Mouse (Mus musculus): ENCODE results near the gene Htr7.

The Htr7 gene

DNA sequence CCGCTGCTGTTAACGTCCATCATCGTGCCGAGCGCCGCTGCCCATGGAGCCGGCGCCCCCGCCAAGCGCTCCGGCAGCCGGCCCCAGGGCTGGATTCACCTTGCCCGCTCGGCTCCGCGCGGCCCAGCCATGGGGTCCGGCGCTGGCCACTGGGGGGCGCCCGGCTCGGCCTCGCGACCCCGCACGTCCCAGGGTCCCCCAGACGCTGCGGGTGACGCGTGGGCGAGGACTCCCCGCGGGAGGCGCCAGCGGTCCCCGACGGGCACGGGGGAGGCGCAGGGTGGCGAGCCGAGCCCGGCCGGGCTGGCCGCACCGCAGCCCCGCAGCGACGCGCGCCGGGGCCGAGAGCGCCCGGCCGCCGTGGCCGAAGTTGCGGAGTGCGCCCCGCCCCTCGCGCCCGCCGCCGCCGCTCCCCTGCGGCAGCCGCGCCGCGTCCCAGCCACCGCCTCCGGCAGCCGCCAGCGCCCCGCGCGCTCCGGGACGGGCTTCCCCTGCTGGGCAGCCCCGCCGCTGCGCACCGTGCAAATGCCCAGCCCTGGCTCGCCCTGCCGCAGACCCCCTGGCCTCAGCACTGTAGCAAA is at the start of gene Htr7:
TSS of gene Htr7 (minus strand) at position 277 of the 581 bp plus-strand sequence.
- DNase-seq (ENCODE audit: low spot score) = peak; percentile 3

GRCm38 (mm10) chr19:36103909-36104308 is 46.6 kb upstream of the Htr7 start:
- no peak for DNase-seq (ENCODE audit: low spot score)

GRCm38 (mm10) chr19:36098916-36099315 is 41.6 kb upstream of the Htr7 start:
- no peak for DNase-seq (ENCODE audit: low spot score)

GRCm38 (mm10) chr19:36098265-36098664 is 41.0 kb upstream of the Htr7 start:
- DNase-seq (ENCODE audit: low spot score) = no peak

DNA sequence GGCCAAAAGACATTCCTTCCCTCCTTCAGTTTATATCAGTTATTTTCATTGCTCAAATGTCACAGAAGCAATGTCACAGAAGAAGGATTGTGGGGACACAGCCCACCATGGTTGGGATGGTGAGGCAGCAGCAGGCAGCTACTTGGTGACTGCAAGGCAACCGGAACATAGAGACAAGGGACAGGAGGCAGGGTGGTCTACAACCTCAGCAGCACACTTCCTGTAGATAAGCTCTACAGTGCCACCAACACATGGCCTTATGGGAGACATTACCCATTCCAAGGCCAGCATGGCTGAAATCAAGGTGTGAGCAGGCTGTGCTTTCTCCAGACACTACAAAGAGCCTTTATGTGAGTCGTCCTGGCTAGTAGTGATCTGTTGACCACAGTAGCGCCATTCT is 39.9 kb upstream of the Htr7 start:
- no peak for DNase-seq (ENCODE audit: low spot score)

DNA sequence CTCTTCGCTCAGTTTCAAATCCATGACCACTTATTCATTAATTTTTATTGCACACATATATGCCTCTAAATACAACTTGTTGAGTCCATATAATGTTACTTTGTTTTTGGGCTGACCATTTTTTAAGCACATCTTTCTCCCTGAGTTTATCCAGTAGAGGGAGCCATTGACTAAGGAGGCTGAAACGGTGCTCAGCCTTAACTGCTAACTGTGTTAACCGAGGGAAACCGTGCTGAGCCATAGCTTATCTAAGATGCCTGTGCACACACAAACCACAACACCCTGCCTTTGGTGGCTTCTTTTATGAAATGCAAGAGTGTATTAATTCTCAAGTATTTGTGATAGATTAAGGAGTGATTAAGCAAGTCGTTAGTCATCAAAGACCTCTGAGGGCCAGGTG is 33.5 kb upstream of the Htr7 start:
- DNase-seq (ENCODE audit: low spot score) = no peak

DNA sequence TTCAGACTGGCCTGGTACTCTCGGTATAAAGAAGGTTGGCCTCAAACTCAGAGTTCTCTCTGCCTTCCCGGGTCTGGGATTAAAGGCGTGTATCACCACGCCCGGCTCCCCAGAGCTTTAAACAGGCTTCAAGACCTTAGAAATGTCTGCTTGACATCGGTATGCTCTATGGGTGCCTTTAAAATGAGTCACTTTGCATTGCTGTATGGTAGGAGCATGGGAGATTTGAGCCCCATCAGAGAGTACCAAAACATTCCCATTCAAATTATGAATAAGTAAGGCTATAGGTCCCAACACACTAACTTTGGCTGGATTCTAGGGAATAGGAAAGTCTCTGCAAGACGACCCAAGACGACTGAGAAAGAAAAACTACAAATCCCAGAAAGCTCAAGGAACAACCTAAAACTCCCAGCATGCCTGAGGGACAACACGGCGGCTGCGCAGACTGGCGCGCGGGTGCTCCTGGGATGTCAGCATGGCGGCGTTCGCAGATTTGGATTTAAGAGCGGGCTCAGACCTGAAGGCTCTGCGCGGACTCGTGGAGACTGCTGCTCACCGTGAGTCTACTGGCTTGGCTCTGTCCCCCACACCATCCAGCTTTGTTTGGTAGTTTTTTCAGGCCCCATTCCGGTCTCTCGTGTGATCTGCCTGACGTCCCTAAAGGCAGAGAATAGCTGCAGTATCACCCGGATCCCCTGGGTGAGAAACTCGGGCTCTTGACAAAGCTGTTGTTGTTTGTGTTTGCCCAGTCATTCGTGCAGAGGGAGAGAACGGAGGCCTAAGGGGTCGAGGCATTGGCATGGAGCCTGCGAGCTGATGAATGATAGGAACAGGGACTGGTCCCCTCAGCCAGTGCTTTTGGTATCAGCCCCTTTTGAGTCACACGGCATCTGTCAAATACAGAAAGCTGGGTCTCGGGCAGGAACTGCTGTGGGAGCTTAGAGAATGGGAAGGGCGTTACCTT is 26.2 kb upstream of the Htr7 start, which contains the start of gene Rpp30:
TSS of gene Rpp30 (plus strand) at position 455 of the 964 bp plus-strand sequence.
- peak; percentile 83 for DNase-seq (ENCODE audit: low spot score)

DNA sequence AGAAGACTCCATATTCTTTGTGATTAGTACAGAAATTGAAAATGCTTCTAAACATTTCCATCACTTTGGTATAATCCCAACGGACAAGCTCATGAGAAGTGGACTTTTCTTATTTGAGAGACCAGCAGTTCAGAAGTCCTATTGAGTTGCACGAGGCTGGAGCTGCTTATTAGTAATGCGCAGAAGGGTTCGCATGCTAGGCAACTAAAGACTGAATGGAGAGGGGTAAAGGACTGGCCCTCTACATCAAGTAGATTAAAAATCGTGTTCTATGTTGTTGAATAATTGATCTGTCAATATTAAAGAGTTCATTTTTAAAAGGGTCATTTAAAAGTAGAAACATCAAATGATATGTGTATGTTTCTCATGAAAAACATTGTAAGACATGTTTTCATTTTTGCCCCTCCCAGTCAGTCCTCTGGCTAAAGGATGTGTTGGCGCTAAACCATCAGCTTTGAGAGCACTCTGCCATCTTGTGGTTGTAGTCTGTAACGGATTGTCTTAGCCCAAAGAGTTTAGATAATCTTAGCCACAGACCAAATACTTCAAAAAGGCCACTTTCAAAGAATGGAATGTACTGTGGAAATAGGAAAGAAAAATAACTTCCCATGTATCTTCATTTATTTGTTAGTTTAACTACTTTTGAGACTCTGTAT is 25.4 kb upstream of the Htr7 start:
- peak; percentile 29 for DNase-seq (ENCODE audit: low spot score)

- no peak for DNase-seq (ENCODE audit: low spot score)
Observed at GRCm38 (mm10) chr19:36062801-36063529, 5.7 kb upstream of the Htr7 start.

GRCm38 (mm10) chr19:36056502-36057221 is 645 bp downstream of the Htr7 start:
- no peak for DNase-seq (ENCODE audit: low spot score)

- DNase-seq (ENCODE audit: low spot score) = no peak
Observed at GRCm38 (mm10) chr19:36046046-36046445, 11.3 kb downstream of the Htr7 start.

- no peak for DNase-seq (ENCODE audit: low spot score)
Observed at GRCm38 (mm10) chr19:36014836-36015235, 42.5 kb downstream of the Htr7 start.

GRCm38 (mm10) chr19:36006277-36006676 is 51.0 kb downstream of the Htr7 start:
- peak; percentile 6 for DNase-seq (ENCODE audit: low spot score)

DNA sequence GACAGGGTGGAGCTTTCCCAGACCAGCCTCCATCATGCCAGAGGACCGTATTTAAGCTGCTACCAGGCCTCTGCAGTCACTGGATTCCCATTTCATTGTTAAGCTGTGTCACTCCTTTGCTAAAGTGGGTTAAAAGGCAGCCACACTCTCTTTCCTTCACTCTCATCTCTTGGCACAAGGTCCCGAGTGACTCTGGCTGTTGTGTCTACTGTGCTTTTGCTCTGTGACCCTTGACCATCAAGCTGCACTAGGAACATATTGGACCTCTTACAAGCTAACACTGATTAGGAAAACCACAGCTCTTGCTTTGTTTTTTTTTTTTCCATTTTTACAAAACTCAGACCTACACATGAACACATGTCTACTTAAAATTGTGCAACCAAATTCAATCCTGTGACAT is 52.3 kb downstream of the Htr7 start:
- DNase-seq (ENCODE audit: low spot score) = no peak

DNA sequence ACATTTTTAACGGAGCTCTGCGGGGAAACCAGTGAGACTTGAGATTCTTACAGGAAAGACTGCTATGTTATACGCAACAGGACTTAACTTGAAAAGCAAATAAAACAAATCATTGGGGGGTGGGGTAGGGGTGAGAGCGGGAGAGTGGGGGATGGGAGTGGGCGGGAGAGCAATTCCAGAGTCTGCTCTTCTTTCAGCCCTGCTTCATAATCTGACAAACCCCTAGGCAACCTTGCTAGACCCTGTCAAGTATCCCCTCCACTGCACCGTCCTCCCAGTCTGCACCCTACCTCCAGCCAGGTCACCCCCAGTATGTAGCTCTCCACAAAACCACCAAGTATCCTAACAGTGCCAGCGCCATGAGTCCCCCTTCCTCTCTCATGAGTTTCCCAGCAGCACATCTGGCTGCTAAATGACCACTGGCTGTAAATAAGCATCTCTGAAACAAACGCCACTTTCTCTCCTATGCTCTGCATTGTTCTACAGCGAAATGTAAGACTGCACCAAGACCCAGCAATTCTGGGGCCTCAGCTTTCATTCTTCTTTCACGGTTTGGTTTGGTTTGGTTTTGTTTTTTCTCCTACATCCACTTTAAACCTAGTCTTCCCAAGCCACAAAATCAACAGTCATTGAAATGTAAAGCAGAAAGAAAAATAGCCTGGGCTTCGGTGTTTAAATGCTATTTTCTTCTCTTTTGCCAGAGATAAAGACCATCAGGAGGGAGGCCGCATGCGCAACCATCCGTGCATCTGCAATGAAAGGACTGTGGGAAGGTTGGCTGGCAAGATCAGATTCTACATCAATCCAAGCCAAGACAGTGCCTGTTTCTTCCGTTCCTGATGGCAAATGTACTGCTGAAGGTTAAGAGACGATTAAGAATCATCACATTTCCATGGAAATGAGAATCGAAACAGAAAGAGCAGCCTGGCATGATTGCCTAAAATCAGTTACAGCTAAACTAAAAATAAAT is 54.5 kb downstream of the Htr7 start:
- DNase-seq (ENCODE audit: low spot score) = no peak

DNA sequence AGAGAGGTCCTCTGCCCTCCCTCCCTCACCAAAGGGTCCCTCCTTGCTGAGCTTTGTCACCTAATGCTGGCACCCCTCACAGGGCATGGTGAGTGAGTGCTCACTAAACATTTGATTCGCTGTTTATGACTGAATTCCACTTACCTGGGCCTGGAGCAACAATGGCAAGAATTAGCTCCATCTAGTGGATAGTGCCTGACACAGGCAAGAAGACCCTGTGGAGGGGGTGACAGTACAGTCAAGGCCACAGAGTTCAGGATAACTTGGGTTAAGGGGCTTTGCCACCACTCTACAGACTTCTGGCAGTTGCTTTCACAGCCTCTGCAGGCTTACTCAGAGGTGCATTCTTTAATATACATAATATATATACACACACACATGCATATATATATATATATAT is 55.8 kb downstream of the Htr7 start:
- no peak for DNase-seq (ENCODE audit: low spot score)

DNA sequence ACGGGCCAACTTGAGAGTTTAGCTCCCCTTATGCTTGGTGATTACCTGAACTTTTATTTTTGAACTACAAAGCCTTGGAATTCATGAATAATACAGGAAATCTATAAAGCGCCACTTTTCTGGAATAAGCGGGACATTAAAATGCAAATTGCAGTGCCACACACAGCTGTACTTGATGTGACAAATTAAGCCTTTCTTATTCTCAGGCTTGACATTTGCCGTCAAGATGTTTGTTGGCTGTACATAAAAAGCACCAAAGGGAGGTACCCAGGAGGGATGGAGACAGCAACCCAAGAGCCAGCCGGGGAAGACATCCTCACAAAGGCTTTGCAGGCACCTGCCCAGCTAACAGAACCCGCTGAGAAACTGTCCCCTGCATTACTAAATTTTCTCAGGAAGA is 56.4 kb downstream of the Htr7 start:
- DNase-seq (ENCODE audit: low spot score) = no peak

DNA sequence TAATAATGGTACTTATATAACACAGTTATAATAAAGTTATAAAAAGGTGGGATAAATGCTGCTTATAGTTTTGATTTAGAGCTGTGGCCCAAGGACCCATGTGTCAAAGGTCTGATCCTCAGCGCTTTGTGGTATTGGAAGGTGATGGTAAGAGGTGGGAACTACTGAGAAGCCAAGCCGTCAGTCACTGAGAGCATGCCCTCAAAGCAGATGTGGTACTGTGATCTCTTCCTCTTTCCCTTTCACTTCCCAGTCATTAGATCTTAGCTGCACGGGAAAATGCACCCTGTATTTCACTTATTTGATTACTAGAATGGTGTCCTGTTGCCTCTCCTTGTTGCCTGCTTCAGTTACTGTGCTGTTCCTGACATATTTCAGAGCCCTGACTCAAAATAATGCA is 59.9 kb downstream of the Htr7 start:
- DNase-seq (ENCODE audit: low spot score) = no peak

DNA sequence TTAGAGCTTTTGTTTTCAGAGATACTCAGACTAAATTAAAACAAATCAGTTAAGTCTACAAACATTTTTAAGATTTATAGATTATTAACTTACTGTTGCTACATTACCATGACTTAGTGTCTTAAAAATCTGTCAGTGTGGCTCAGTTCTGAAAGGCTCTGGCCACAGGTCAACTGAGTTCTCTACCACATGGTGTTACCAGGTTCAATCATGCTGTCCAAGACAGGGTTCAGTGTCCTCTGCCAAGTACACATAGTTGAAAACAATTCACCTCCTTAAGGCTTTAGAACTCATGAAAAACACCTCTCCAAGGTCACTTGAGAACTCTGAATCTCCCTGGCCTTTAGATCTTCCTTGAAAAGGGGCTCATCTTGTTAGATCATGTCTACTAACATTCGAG is 69.8 kb downstream of the Htr7 start:
- DNase-seq (ENCODE audit: low spot score) = no peak

- no peak for DNase-seq (ENCODE audit: low spot score)
Observed at GRCm38 (mm10) chr19:35974681-35975080, 82.6 kb downstream of the Htr7 start.

All from urinary bladder, postnatal 14 days (tissue).